Mouse (Mus musculus) lung, adult 18-20 months (tissue): Measurements from ENCODE around the gene L3mbtl1.
"Not testable (repeated sequence)": the region's sequence is repeated elsewhere in the genome, so short reads cannot be mapped to it uniquely, and the experiment has no call there.

Experiments used
- DNase-seq, 2 experiments: peaks; one replicate each; pipeline ENCODE4 v3.0.0; 2022; ENCODE audit warnings: mixed read lengths in 2 of 2

Gene L3mbtl1

GRCm38 (mm10) chr2:162943148-162943846 lies at the start of gene L3mbtl1:
Gene L3mbtl1 (plus strand): TSS chr2:162943472.
- no peak for DNase-seq

- not testable (repeated sequence) for DNase-seq
Observed at GRCm38 (mm10) chr2:162899256-162899655, 44.0 kb upstream of the L3mbtl1 start.

GRCm38 (mm10) chr2:162899880-162900589 lies 43.2 kb upstream of the L3mbtl1 start:
- no peak for DNase-seq

GRCm38 (mm10) chr2:162900590-162900916 lies 42.7 kb upstream of the L3mbtl1 start:
- DNase-seq, result no peak

GRCm38 (mm10) chr2:162905902-162906301 lies 37.4 kb upstream of the L3mbtl1 start:
- DNase-seq, result no peak

GRCm38 (mm10) chr2:162908052-162908491 lies 35.2 kb upstream of the L3mbtl1 start:
- no peak for DNase-seq

- DNase-seq, result no peak
Observed at GRCm38 (mm10) chr2:162914040-162914439, 29.2 kb upstream of the L3mbtl1 start.

- DNase-seq, result no peak
Observed at GRCm38 (mm10) chr2:162914519-162914918, 28.8 kb upstream of the L3mbtl1 start.

- no peak for DNase-seq
Observed at GRCm38 (mm10) chr2:162919926-162920325, 23.3 kb upstream of the L3mbtl1 start.

GRCm38 (mm10) chr2:162922183-162922582 lies 21.1 kb upstream of the L3mbtl1 start:
- DNase-seq, result peak; percentile 35 to 40

GRCm38 (mm10) chr2:162922834-162923233 lies 20.4 kb upstream of the L3mbtl1 start:
- no peak for DNase-seq

- no peak for DNase-seq
Observed at GRCm38 (mm10) chr2:162924126-162924525, 19.1 kb upstream of the L3mbtl1 start.

- DNase-seq, result no peak
Observed at GRCm38 (mm10) chr2:162927918-162928585, 15.2 kb upstream of the L3mbtl1 start.

- no peak for DNase-seq
Observed at GRCm38 (mm10) chr2:162929704-162930103, 13.6 kb upstream of the L3mbtl1 start.

- no peak for DNase-seq
Observed at GRCm38 (mm10) chr2:162930516-162931122, 12.7 kb upstream of the L3mbtl1 start.

- DNase-seq, result peak; percentile 89 to 90
Observed at GRCm38 (mm10) chr2:162931123-162931673, 12.1 kb upstream of the L3mbtl1 start, which contains the start of gene Srsf6. Gene Srsf6 (plus strand): TSS chr2:162931528.

- DNase-seq, result peak; percentile 56 to 70
Observed at GRCm38 (mm10) chr2:162931674-162932650, 11.3 kb upstream of the L3mbtl1 start.

GRCm38 (mm10) chr2:162932706-162933105 lies 10.6 kb upstream of the L3mbtl1 start:
- DNase-seq, result no peak

- DNase-seq, result no peak
Observed at GRCm38 (mm10) chr2:162934421-162934820, 8.9 kb upstream of the L3mbtl1 start.

GRCm38 (mm10) chr2:162935700-162936099 lies 7.6 kb upstream of the L3mbtl1 start:
- no peak for DNase-seq

- no peak for DNase-seq
Observed at GRCm38 (mm10) chr2:162939562-162939961, 3.7 kb upstream of the L3mbtl1 start.

- no peak for DNase-seq
Observed at GRCm38 (mm10) chr2:162943931-162944330, 659 bp downstream of the L3mbtl1 start.
